Mouse (Mus musculus) bone marrow, adult 2 months (tissue): ENCODE measurements around the gene Ush1g. TPM values are rescaled to one million over a fixed set of nuclear protein-coding genes. Genes with fewer than 3 reads are reported as not detected.
A peak's percentile ranks its signal among the peaks of the same experiment; 100 is the strongest.

Experiments
- H3K27ac ChIP-seq: fragments of 200-500 bp; 2 replicates; pipeline ENCODE4 v1.5.1; 2012; ENCODE audit warnings: low read depth, mild to moderate bottlenecking, control low read depth, inconsistent platforms, low read length; ENCODE audit not compliant: control insufficient read depth, poor library complexity, insufficient read depth
- H3K4me1 ChIP-seq: fragments of 200-500 bp; 2 replicates; pipeline ENCODE4 v1.6.1; 2011; ENCODE audit warnings: low read length; ENCODE audit not compliant: control insufficient read depth, insufficient read depth
- H3K4me3 ChIP-seq: fragments of 200-500 bp; replicated peaks from 2 replicates; pipeline ENCODE3; 2011; ENCODE audit warnings: mild to moderate bottlenecking, low read depth, low read length, control low read depth; ENCODE audit not compliant: control insufficient read depth
- CTCF ChIP-seq: fragments of 200-500 bp; IDR thresholded peaks from 2 replicates; pipeline ENCODE4 v1.5.1; 2011; ENCODE audit warnings: low read length, control low read depth; ENCODE audit not compliant: control insufficient read depth, insufficient read depth
- POLR2A ChIP-seq: fragments of 200-500 bp; IDR thresholded peaks from 2 replicates; pipeline ENCODE4 v1.6.1; 2011; ENCODE audit warnings: low read depth, mild to moderate bottlenecking, control low read depth, low read length, borderline replicate concordance; ENCODE audit not compliant: control insufficient read depth
- WGBS: fragments of 180-500 bp; shearing (Covaris S2); methylation state at CpG from one replicate; pipeline ENCODE4 v1.1.7; 2018; 5-methylcytosine and 5-hydroxymethylcytosine counted together
- polyA plus RNA-seq: library from polyadenylated mRNA; stranded (reverse); fragments of >200 nt; gene quantifications from 2 replicates; pipeline ENCODE4 v1.2.4, GENCODE M21; 2011; ENCODE audit warnings: low replicate concordance; ENCODE audit not compliant: missing spikeins, insufficient read depth, insufficient read length

Ush1g gene
- polyA plus RNA-seq, 1 experiment = not detected

- no peak overlapping the region for H3K27ac ChIP-seq
- 67% methylated on average over 6 of the region's 6 CpGs for WGBS
- TF ChIP-seq POLR2A (no peak), CTCF (no peak)
- H3K4me1 ChIP-seq = no peaks in the 10 kb centered on the region
- H3K4me3 ChIP-seq = no peak overlapping the region
These were observed 20.0 kb upstream of the Ush1g start for GRCm38 (mm10) chr11:115341866-115342265.

- 40% methylated on average over 2 of the region's 2 CpGs for WGBS
- no peak for TF ChIP-seq CTCF
- no peak for TF ChIP-seq POLR2A
- Histone ChIP-seq H3K4me3 (no peak overlapping the region), H3K4me1 (no peaks in the 10 kb centered on the region), H3K27ac (no peak overlapping the region)
These were observed 19.4 kb upstream of the Ush1g start for GRCm38 (mm10) chr11:115341246-115341645.

- H3K4me1 ChIP-seq = no peaks in the 10 kb centered on the region
- H3K4me3 ChIP-seq = no peak overlapping the region
- TF ChIP-seq POLR2A (no peak), CTCF (no peak)
- 79% methylated on average over 1 of the region's 1 CpGs for WGBS
- no peak overlapping the region for H3K27ac ChIP-seq
These were observed 16.0 kb upstream of the Ush1g start for GRCm38 (mm10) chr11:115337826-115338225.

GRCm38 (mm10) chr11:115337350-115337749 lies 15.5 kb upstream of the Ush1g start:
- Histone ChIP-seq H3K27ac (no peak overlapping the region), H3K4me3 (no peak overlapping the region), H3K4me1 (no peaks in the 10 kb centered on the region)
- TF ChIP-seq CTCF (no peak), POLR2A (no peak)
- 2% methylated on average over 3 of the region's 3 CpGs for WGBS

DNA sequence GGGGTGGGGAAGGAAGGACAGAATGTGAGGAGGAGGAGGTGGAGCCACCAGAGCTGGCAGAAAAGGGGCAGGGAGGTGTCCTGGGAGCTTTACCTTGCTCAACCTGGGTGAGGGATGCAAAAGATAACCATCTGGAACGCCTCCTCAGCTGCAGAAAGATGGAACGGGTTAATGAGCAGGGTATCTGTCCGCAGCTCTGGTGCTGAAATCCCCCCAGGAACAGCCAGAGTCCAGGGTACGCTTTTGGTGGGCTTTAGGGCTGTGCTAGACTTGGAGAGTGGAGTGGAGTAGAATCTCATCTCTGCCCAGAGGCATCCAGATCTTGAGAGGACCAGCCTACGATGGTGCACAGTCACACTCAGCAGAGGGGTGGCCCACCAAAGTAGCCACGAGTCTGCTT lies 14.3 kb upstream of the Ush1g start:
- no peak overlapping the region for H3K4me3 ChIP-seq
- H3K4me1 ChIP-seq = no peaks in the 10 kb centered on the region
- H3K27ac ChIP-seq = no peak overlapping the region
- TF ChIP-seq CTCF = no peak
- no peak for TF ChIP-seq POLR2A
- whole genome bisulfite sequencing = 15% methylated on average over 6 of the region's 6 CpGs

GRCm38 (mm10) chr11:115335223-115335622 lies 13.4 kb upstream of the Ush1g start:
- Histone ChIP-seq H3K27ac (no peak overlapping the region), H3K4me3 (no peak overlapping the region), H3K4me1 (no peaks in the 10 kb centered on the region)
- TF ChIP-seq CTCF (no peak), POLR2A (no peak)
- WGBS = 53% methylated on average over 12 of the region's 12 CpGs

DNA sequence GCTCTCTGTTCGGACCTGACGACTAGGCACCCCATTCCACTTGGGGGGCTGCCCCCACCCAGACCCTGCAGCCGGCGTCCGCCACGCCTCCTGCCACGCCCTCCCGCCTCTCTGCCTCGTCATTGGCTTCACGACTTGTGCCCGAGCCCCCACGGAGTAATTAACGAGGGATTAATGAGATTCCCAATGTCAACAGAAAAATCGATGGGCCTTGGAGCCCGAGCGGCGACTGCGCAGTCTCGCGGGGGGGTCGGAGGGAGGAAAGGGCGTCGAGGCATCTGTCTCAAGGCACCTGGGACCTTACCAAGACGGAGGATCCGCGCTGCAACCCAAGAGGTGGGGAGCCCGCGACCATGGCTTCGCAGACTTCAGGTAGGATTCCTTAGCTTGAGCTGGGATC lies 12.7 kb upstream of the Ush1g start, which contains the start of gene Otop3:
Otop3 (plus strand) TSS at position 201 of the 400 bp plus-strand sequence.
- H3K27ac ChIP-seq = no peak within 1 kb of the TSS
- H3K4me1 ChIP-seq = no peaks in the 10 kb centered on the region
- no peak for TF ChIP-seq CTCF
- TF ChIP-seq POLR2A = no peak
- WGBS = 8% methylated on average over 29 of the region's 29 CpGs
- no peak within 1 kb of the TSS for H3K4me3 ChIP-seq

GRCm38 (mm10) chr11:115329339-115329738 lies 7.5 kb upstream of the Ush1g start:
- WGBS = 62% methylated on average over 15 of the region's 15 CpGs
- Histone ChIP-seq H3K27ac (no peak overlapping the region), H3K4me3 (no peak overlapping the region), H3K4me1 (no peaks in the 10 kb centered on the region)
- TF ChIP-seq POLR2A (no peak), CTCF (0 out of 2 replicates have a peak, but pooled peaks have one; percentile 10)

DNA sequence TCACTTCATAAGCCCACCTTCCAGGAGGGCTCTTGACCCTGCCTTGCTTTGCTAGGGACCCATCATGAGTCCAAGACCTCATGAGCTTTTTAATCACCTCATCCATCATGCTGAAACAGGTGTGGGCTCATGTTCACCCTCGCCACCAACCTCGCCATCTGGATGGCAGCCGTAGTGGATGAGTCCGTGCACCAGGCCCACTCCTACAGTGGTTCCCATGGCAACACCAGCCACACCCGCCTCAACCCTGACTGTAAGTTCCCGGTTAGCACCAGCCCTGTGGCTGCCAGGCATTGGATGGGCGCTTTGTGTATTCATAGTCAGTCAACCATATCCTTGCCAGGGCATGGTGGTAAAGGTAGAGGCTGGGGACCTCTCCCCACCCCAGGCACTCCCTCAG lies 4.9 kb upstream of the Ush1g start:
- H3K4me1 ChIP-seq = no peaks in the 10 kb centered on the region
- H3K27ac ChIP-seq = no peak overlapping the region
- WGBS = 55% methylated on average over 7 of the region's 7 CpGs
- H3K4me3 ChIP-seq = no peak overlapping the region
- TF ChIP-seq CTCF (no peak), POLR2A (no peak)
